Mouse (Mus musculus) urinary bladder, postnatal 14 days (tissue): ENCODE measurements around the gene Tfpt.
"Not testable (repeated sequence)": the region's sequence is repeated elsewhere in the genome, so short reads cannot be mapped to it uniquely, and the experiment has no call there.

Source experiments
- DNase-seq: peaks from one replicate; pipeline ENCODE4 v3.0.0; 2021; ENCODE audit warnings: low spot score

The Tfpt gene

DNA sequence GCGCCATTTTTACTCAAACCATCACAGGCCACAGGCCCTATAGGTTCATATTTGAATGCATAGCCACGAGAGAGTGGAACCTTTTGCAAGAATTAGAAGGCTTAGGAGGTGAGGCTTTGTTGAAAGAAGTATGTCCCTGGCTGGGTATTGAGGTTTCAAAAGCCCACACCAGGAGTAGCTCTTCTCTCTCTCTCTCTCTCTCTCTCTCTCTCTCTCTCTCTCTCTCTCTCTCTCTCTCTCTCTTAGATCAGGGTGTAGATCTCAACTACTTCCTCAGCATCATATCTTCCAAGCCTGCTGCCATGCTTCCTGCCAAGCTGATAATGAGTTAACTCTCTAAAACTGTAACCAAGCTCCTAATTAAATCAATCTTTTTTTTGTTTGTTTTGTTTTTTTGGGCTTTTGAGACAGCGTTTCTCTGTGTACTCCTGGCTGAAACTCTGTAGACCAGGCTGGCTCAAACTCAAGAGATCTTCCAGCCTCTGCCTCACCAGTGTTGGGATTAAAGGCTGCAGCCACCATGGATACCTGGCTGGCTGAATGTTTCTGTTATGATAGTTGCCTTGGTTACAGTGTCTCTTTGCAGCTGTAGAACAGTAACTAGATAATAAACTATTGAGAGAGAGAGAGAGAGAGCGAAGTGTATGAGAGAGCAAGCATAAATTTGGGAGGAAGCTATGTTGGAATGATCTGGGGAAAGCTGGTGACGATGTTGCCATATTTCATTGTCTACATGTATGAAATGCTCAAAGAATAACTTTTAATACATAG lies 53.2 kb downstream of the Tfpt start:
- DNase-seq, result no peak

DNA sequence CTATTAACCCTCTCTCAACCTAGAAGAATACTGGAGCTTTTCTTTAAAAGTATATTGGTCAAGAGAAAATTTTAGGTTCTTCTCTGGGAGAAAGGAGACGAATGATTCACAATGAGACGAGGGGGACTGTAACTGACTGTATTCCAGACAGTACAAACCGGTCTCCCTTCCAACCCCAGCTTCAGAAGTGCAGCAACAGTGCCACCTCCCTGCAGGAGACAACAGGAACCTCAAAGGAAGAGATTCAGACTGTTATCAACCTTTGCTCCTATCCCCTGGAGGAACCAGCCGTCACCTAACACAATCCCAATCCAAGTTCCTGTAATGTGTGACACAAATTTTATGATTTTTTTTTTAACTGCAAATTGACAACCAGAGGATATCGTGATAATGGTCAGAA lies 55.5 kb downstream of the Tfpt start:
- no peak for DNase-seq

DNA sequence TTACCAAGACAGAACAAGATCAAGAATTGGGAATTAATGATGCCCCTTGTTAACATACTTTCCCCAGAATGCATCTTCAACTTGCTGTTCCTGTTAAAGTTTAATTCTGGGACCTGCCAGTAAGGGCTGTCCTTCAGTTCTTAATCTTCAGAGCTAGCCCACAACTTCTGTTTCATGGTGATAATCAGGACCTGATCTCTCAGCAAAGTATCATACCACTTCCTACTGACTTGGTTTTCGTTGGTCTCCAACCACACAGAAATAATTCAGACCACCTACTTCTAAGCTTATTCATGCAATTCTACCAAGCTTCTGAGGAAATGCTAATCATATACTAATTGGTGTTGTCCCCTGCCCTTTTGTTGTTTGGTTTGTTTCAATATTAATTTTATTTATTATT lies 57.9 kb downstream of the Tfpt start:
- no peak for DNase-seq

DNA sequence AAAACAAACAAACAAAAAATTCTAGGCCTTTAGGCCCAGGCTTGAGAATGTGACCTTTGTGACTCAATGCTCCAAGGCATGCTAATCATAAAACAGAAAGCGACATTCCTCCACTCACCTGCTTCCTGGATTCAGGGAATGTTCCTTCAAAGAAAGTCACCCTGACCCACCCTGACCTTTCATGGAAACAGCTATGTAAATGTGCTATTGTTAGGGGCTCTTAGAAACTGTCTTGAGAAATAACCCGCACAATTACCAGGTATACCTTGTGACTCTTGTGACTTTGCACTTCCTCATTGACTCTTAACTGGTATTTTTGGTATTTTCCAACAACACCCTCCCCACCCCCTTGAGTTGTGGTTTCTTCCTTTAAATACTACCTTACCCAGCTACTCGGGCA lies 59.1 kb downstream of the Tfpt start:
- not testable (repeated sequence) for DNase-seq
